Mouse (Mus musculus): ENCODE data around the gene Sostdc1.

The Sostdc1 gene

GRCm38 (mm10) chr12:36313916-36314315 lies at the start of gene Sostdc1:
Gene Sostdc1 (plus strand): TSS chr12:36314139.
- DNase-seq, result no peak

- DNase-seq, result no peak
These were observed 46.2 kb upstream of the Sostdc1 start for GRCm38 (mm10) chr12:36267670-36268246.

DNA sequence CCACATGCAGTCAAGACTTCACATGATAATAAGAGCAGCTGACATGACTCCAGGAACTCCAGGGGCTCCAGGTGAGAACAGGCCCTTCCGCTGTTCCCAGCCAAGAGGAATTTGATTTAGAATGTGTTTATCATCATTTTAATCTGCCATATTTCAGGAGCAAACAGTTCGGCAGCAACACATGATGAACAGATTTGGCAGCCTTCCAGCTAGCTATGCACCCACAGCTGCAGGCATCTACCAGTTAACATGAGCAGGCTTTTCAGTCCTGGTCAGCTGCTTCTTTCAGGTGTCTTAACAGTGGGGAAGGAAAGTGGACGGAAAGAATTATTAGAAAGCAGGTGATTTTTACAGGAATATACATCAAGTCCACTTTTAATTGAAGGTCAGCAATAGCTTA lies 39.1 kb upstream of the Sostdc1 start:
- DNase-seq, result no peak

GRCm38 (mm10) chr12:36289634-36290033 lies 24.3 kb upstream of the Sostdc1 start:
- DNase-seq, result no peak

DNA sequence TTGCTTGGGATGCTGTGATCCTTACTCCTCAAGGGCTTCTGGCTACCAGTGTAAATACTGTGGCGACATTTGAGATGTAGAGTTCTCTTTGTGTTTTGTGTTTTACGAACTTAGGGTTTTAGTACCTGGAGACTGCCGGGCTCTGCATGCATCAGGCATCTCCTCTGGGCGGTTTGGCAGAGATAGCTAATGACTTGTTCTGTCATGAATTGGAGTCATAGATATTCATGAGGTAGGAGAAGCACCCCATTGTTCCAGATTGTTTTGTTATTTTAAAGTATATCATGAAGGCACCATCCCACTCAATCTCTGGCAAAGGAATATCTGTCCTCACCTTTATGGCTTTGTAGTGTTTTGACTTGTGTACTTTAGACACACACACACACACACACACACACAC lies 23.5 kb upstream of the Sostdc1 start:
- DNase-seq, result no peak

GRCm38 (mm10) chr12:36291346-36291745 lies 22.6 kb upstream of the Sostdc1 start:
- no peak for DNase-seq

GRCm38 (mm10) chr12:36302326-36302725 lies 11.6 kb upstream of the Sostdc1 start:
- DNase-seq, result peak; percentile 35

GRCm38 (mm10) chr12:36302905-36303642 lies 10.9 kb upstream of the Sostdc1 start:
- peak; percentile 29 for DNase-seq

DNA sequence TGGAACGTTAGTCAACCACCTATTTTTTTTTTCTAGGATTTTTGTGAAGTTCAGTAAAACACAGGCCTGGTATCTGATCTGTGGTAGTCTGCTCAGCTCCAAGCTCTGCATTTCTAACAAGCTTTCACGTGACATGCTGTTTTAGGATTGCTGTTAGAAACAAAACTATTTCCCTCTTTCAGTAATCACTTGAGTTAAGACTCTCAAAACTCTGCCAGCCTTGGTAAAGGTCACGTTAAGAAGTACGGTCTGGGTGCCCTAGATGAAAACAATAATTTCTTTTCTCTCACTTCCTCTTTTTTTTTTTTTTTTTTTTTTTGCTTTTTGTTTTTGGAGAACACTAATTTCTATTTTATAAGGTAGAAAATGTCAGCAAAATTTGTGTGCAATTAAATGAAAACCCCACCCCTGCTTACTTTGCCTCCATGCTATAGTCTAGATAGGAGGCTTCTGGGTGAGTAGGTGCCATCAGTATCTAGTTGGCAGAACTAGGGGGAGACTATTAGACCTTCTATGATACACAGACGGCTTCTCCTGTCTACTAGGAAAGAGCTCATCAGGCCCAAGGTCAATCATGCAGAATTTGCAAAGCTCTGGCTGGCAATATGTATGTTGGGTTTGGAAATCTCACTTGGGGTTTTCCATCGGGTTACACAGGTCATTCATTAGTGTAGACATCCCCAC lies 5.1 kb upstream of the Sostdc1 start:
- DNase-seq, result no peak

DNA sequence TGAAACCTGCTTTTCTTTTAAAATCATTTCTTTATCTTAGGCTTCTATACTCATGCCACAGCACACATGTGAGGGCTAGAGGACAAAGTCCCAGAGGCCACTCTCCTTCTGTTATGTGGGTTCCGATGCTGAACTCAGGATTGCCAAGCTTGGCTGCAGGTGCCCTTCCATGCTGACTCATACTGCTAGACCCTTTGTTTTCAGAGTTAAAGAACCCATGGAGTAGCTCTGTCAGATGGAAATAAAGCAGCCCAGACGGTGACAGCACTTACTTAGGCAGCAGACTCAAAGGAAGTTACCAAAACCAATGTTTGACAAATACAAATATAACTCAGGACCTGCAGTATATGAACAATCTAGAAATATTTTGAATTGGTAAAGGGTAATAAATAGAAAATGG lies 924 bp upstream of the Sostdc1 start:
- DNase-seq, result no peak

DNA sequence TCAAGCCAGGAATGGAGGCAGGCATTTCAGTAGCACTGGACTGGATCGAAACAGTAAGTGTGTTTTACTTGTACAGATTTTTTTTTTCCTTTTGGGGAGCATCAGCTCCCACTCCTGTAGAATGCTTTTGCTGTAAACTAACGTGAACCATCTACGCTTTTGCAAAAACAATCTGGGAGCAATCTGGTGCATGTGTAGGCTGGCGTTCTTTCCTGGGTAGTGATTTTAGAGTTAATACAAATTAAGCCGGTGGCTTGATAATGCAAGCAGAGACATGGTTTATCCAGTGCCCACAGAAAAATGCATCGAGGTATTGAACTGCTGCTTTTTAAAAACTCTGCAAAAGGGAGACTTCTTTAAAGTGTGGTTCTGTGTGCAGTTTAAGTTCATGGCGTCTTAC lies 507 bp downstream of the Sostdc1 start:
- no peak for DNase-seq

DNA sequence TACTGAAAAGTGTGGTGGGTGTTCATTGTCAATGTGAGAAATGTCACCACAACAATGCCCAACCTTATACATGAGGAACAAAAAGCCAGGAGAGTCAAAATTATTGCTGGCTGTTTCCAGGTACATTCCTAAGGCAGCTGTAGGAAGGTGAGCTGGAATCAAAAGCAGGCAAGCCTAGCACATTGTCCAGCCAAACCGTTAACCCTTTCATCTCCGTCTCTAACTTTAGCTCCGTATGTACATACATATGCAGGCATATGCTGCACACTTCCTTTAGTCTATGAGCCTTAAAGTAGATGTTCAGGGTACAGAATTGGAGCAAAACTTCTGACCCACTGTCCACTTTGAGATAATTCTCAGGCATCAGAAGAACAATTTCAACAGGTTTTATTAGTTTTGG lies 1.6 kb downstream of the Sostdc1 start:
- DNase-seq, result no peak

DNA sequence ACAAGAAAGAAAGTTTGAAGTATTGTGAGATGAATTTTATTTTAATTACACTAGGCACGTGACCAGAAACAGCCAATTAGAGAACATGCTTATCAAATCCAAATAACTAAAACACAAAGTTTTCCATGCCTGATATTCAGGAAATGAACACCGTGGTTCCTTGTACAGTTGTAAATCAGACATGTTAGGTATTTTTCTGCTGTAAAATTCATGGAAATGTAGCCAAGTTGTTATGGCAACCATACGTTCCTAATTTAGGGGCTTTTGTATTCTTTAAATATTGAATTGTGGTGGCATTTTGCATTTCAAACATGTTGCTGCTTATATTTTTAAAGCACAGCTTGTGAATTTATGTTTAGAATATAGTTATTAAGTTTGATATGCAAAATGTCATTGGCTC lies 2.1 kb downstream of the Sostdc1 start:
- no peak for DNase-seq

- peak; percentile 37 for DNase-seq
These were observed 3.3 kb downstream of the Sostdc1 start for GRCm38 (mm10) chr12:36317036-36317819.

- no peak for DNase-seq
These were observed 3.8 kb downstream of the Sostdc1 start for GRCm38 (mm10) chr12:36317820-36318135.

DNA sequence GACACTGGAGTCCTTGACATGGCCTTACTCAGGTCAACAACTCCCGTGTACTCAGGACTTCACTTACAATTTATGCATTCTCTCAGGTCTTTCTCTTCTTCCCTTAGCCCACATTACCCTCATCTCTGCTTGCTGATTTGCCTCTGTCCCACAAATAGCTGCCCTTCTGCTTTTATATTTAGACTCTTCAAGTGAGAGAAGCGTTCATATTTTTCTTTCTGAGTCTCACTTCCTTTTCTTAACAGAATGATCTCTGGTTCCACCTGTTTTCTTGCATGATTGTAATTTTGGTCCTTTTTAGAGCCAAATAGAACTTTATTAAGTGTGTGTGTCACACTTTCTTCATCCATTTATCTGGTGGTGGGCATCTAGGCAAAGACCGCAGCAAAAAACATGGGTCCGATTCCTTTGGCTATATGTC lies 12.2 kb downstream of the Sostdc1 start:
- no peak for DNase-seq

DNA sequence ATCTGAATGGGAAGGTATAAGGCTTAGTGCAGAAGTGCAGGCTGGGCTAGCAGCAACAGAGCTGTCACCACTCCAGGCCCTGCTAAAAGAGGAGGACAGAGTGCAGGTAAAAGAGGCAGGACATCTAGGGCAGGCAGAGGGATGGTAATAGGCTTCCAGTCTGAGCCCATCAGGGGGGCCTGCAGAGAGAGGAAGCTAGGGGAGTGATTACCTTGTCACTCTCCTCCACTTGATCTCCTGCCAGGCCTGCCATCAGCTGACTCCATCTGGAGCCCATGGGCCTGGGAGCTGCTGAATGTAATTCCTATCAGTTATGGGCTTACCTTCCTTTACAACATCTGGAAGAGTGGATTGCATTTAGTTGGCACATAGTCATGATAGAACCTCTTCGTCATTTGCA lies 18.7 kb downstream of the Sostdc1 start:
- no peak for DNase-seq

DNA sequence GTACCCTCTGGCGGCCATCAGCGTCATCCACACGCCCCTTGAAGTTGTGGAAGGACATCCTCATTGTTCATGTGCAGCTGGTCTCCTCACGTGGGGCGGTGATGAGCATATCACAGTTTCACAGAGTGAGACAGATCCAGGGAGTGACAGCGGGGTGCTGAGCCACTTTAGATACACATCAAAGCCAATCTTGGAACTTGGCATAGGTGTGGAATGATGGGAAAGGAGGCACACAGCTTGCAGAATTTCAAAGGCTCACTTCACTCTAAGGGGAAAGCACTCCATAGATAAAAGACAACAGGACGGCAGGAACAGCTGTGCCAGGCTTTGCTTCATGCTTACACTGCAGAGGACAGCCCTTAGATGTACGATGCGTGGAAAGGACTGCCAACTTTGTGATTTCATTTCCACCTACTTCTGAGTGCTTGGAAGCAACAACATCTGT lies 19.9 kb downstream of the Sostdc1 start:
- DNase-seq, result peak; percentile 16

GRCm38 (mm10) chr12:36344131-36344530 lies 30.2 kb downstream of the Sostdc1 start:
- DNase-seq, result no peak

GRCm38 (mm10) chr12:36360064-36360463 lies 46.1 kb downstream of the Sostdc1 start:
- no peak for DNase-seq

GRCm38 (mm10) chr12:36360693-36361092 lies 46.8 kb downstream of the Sostdc1 start:
- no peak for DNase-seq

DNA sequence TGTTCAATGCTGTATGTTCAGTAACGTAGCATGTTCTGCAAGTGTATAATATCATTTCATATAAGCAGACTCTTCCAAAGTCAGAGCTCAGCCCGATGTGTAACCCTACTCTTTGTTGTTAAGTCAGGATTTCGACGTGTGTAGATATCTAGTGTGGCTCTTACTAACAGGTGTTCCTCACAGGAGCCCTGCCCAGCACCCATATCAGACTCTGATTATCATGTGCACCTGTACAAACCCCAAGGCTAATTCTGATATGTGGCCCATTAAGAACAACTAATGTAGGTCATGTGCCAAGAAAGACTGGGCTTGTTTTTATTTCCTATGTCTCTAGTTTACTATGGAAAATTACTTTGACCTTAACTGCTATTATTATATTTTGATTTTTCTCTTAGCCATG lies 50.1 kb downstream of the Sostdc1 start:
- no peak for DNase-seq

Data from lung, postnatal 10 days (tissue).